Mouse (Mus musculus): ENCODE results near the gene Ap2m1. TPM values are rescaled to one million over a fixed set of nuclear protein-coding genes. Genes with fewer than 3 reads are reported as not detected.

Ap2m1 gene
- polyA plus RNA-seq, 3 experiments from 2014 or later = 494 to 560 (median 499) TPM

Other genes with a start within 250 kb of the Ap2m1 start
- 10 to 100 TPM; 77.6 to 82.2 (median 82.2) TPM for gene Parl, start 233.1 kb upstream of the Ap2m1 start, polyA plus RNA-seq (2017; shearing (Covaris generic))
- gene Cyp2ab1, start 210.1 kb upstream of the Ap2m1 start, polyA plus RNA-seq (2017; shearing (Covaris generic)) = not detected
- 10 to 100 TPM; 20.5 to 39.1 (median 35.7) TPM for gene Abcc5, start 109.1 kb upstream of the Ap2m1 start, polyA plus RNA-seq (2017; shearing (Covaris generic))
- gene Eif2b5, start 36.7 kb upstream of the Ap2m1 start, polyA plus RNA-seq (2017; shearing (Covaris generic)) = 10 to 100 TPM; 13.1 to 19.0 (median 14.8) TPM
- 10 to 100 TPM; 10.9 to 19.2 (median 12.4) TPM for gene Dvl3, start 18.5 kb upstream of the Ap2m1 start, polyA plus RNA-seq (2017; shearing (Covaris generic))
- gene Abcf3, start 13.1 kb downstream of the Ap2m1 start, polyA plus RNA-seq (2017; shearing (Covaris generic)) = 10 to 100 TPM; 49.8 to 94.5 (median 71.5) TPM
- gene Vwa5b2, start 54.0 kb downstream of the Ap2m1 start, polyA plus RNA-seq (2017; shearing (Covaris generic)) = under 1 TPM in 2 of 3 experiments, not detected in 1; 0.24 to 0.31 TPM
- gene Eef1akmt4, start 76.1 kb downstream of the Ap2m1 start, polyA plus RNA-seq (2017; shearing (Covaris generic)) = 10 to 100 TPM; 12.0 to 19.3 (median 18.7) TPM
- not detected for gene Gm49333, start 76.1 kb downstream of the Ap2m1 start, polyA plus RNA-seq (2017; shearing (Covaris generic))
- 10 to 100 TPM; 22.7 to 33.7 (median 28.4) TPM for gene Alg3, start 76.3 kb downstream of the Ap2m1 start, polyA plus RNA-seq (2017; shearing (Covaris generic))
- under 1 TPM in 1 of 3 experiments, not detected in 2; 0.43 TPM for gene Camk2n2, start 85.8 kb downstream of the Ap2m1 start, polyA plus RNA-seq (2017; shearing (Covaris generic))
- not detected for gene Ece2, start 94.3 kb downstream of the Ap2m1 start, polyA plus RNA-seq (2017; shearing (Covaris generic))
- 100 to 1,000 TPM; 135 to 198 (median 183) TPM for gene Psmd2, start 116.2 kb downstream of the Ap2m1 start, polyA plus RNA-seq (2017; shearing (Covaris generic))
- 10 to 100 TPM; 48.9 to 68.0 (median 51.3) TPM for gene Eif4g1, start 132.8 kb downstream of the Ap2m1 start, polyA plus RNA-seq (2017; shearing (Covaris generic))
- under 1 TPM; 0.30 to 0.78 (median 0.59) TPM for gene Fam131a, start 157.8 kb downstream of the Ap2m1 start, polyA plus RNA-seq (2017; shearing (Covaris generic))
- gene Polr2h, start 182.2 kb downstream of the Ap2m1 start, polyA plus RNA-seq (2017; shearing (Covaris generic)) = 10 to 100 TPM; 63.1 to 71.1 (median 64.1) TPM
- gene Clcn2, start 182.3 kb downstream of the Ap2m1 start, polyA plus RNA-seq (2017; shearing (Covaris generic)) = 1 to 10 TPM in 1 of 3 experiments, under 1 TPM in 2; 0.48 to 1.2 (median 0.79) TPM
- gene Chrd, start 197.6 kb downstream of the Ap2m1 start, polyA plus RNA-seq (2017; shearing (Covaris generic)) = not detected
- gene Thpo, start 199.0 kb downstream of the Ap2m1 start, polyA plus RNA-seq (2017; shearing (Covaris generic)) = not detected

Measured in inflammation-experienced regulatory T-cells, adult 6 months (primary cell).